Mouse (Mus musculus) small intestine, adult 2 months (tissue): ENCODE measurements at regions not wholly inside any gene's neighbourhood (a gene's known extent, or its start where the extent isn't known, plus 50 kb on each side); places are given as distances from the start of the nearest gene placed in this dataset.

Experiments
- H3K27ac ChIP-seq: fragments of 200-500 bp; 2 replicates; pipeline ENCODE4 v1.5.1; 2012; ENCODE audit warnings: low read depth, low read length, control low read depth, inconsistent platforms; ENCODE audit not compliant: insufficient read depth
- H3K27me3 ChIP-seq: fragments of 200-500 bp; 2 replicates; pipeline ENCODE4 v1.6.1; 2012; ENCODE audit warnings: mild to moderate bottlenecking, moderate library complexity, low read length, inconsistent platforms; ENCODE audit not compliant: control insufficient read depth, insufficient read depth
- H3K36me3 ChIP-seq: fragments of 200-500 bp; 2 replicates; pipeline ENCODE4 v1.6.1; 2012; ENCODE audit warnings: mild to moderate bottlenecking, low read length, control low read depth, inconsistent platforms; ENCODE audit not compliant: control insufficient read depth, insufficient read depth
- H3K4me1 ChIP-seq: fragments of 200-500 bp; 2 replicates; pipeline ENCODE4 v1.6.1; 2012; ENCODE audit warnings: low read length, inconsistent platforms, mixed read lengths; ENCODE audit not compliant: control insufficient read depth, insufficient read depth, insufficient read length
- H3K4me3 ChIP-seq: fragments of 200-500 bp; 2 replicates; pipeline ENCODE4 v1.5.1; 2012; ENCODE audit warnings: low read depth, mild to moderate bottlenecking, control low read depth, inconsistent platforms, low read length, moderate library complexity
- CTCF ChIP-seq: fragments of 200-500 bp; IDR thresholded peaks from 2 replicates; pipeline ENCODE4 v1.5.1; 2012; ENCODE audit warnings: low read depth, mild to moderate bottlenecking, control low read depth, inconsistent platforms, low read length, moderate library complexity, mixed read lengths; ENCODE audit not compliant: insufficient replicate concordance, insufficient read length; ENCODE audit errors: extremely low read depth
- POLR2A ChIP-seq: fragments of 200-500 bp; IDR thresholded peaks from 2 replicates; pipeline ENCODE4 v1.6.1; 2012; ENCODE audit warnings: low read depth, mild to moderate bottlenecking, control low read depth, inconsistent platforms, low read length, moderate library complexity
- WGBS: fragments of 180-500 bp; shearing (Covaris S2); methylation state at CpG from one replicate; pipeline ENCODE4 v1.1.7; 2018; 5-methylcytosine and 5-hydroxymethylcytosine counted together

DNA sequence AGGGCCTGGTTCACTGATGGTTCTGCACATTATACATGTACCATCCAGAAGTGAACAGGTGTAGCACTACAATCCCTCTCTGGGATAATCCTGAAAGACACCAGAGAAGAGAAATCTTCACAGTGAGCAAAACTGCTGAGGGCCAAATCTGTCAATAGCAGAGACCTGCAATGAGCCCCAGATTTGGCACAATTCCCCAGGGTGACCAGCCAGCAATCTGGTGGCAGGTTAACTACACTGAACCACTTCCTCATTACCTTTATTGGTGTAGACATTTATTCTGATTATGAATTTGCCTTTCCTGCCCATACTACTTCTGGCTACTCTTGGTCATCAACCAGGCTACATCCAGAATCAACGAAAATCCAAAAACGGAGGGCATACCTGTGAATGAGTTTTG lies 113.5 kb upstream of the Nr4a3 start:
- Histone ChIP-seq H3K4me1 (no peaks in the 10 kb centered on the region), H3K36me3 (no peaks in the 10 kb centered on the region), H3K4me3 (no peak overlapping the region), H3K27me3 (no peaks in the 10 kb centered on the region; the same call in 1 of the 2 replicates), H3K27ac (no peak overlapping the region)
- WGBS: 57% methylated on average over 2 of the region's 2 CpGs
- TF ChIP-seq POLR2A (no peak), CTCF (no peak)

DNA sequence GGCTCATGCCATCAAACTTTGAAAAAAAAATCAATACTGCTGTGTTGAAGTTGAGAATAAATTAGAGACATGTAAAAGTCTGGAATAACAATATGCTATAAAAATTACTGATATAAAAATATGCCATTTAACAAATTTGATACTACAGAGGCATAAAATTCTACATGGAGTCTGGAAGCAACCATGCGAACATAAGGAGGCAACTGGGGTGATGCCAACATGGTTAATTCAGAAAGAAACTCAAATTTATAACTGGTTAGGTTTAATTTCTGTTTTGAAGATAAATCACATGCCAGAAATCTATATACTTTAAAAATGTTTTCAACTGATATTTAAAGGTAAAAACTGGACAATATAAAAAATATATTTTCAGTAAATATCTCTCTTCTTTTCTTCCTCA lies 111.4 kb upstream of the Nr4a3 start:
- Histone ChIP-seq H3K27me3 (no peaks in the 10 kb centered on the region), H3K4me3 (no peak overlapping the region), H3K36me3 (no peaks in the 10 kb centered on the region), H3K27ac (no peak overlapping the region), H3K4me1 (peaks cover 7% of the 10 kb centered on the region; the same call in 1 of the 2 replicates)
- 92% methylated on average over 1 of the region's 1 CpGs for WGBS
- no peak for TF ChIP-seq CTCF
- no peak for TF ChIP-seq POLR2A

DNA sequence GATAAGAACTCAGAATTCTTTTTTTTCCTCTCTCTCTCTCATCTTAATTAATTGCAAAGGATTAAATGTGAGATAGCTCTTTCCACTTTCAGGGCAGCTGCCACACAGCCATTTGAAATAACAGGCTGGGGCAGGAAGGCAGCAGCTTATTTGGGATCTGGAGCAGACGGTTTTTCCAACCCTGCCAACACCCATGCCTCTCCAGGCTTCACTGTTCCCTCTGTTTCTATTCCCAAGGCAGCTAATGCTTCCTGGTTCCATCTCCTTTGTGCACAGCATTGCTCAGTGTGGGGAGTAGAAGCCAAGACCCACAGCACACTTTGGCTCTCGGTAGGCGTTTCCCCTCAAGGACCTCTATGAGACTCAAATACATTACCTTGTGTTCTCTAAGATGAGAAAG lies 109.4 kb upstream of the Nr4a3 start:
- Histone ChIP-seq H3K4me1 (peaks cover 11% of the 10 kb centered on the region; the same call in 1 of the 2 replicates), H3K27ac (no peak overlapping the region), H3K4me3 (no peak overlapping the region), H3K27me3 (no peaks in the 10 kb centered on the region), H3K36me3 (no peaks in the 10 kb centered on the region)
- TF ChIP-seq CTCF (no peak), POLR2A (no peak)
- 88% methylated on average over 3 of the region's 3 CpGs for WGBS

DNA sequence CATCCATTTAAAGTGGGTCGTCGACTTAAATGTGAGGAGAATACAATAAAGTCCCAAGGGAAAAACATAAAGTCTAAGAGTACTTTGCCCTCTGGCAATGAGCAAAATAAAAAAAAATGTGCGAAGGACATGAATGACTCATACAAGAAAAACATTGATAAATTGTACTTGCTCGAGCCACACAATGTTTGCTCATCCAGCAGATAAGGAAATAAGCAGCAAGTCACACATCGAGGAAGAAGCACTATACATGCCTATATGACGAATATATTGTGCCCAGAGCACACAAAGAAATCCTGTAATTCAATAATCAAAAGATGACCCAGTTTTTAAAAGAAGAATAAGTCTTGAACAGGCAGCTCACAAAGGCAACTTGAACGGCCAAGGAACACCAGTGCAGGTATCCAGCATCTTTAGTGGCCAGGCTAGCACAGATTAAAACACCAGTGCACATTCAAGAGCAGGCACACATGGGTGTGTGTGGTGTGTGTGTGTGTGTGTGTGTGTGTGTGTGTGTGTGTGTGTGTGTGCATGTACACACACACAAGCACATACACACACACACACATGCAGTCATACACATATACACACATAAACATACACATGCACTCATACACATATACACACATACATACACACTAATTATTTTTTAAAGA lies 108.4 kb upstream of the Nr4a3 start:
- Histone ChIP-seq H3K36me3 (no peaks in the 10 kb centered on the region), H3K27me3 (no peaks in the 10 kb centered on the region), H3K27ac (no peak overlapping the region), H3K4me1 (peaks cover 11% of the 10 kb centered on the region; the same call in 1 of the 2 replicates), H3K4me3 (no peak overlapping the region)
- TF ChIP-seq POLR2A (no peak), CTCF (no peak)
- 18% methylated on average over 7 of the region's 7 CpGs for WGBS

DNA sequence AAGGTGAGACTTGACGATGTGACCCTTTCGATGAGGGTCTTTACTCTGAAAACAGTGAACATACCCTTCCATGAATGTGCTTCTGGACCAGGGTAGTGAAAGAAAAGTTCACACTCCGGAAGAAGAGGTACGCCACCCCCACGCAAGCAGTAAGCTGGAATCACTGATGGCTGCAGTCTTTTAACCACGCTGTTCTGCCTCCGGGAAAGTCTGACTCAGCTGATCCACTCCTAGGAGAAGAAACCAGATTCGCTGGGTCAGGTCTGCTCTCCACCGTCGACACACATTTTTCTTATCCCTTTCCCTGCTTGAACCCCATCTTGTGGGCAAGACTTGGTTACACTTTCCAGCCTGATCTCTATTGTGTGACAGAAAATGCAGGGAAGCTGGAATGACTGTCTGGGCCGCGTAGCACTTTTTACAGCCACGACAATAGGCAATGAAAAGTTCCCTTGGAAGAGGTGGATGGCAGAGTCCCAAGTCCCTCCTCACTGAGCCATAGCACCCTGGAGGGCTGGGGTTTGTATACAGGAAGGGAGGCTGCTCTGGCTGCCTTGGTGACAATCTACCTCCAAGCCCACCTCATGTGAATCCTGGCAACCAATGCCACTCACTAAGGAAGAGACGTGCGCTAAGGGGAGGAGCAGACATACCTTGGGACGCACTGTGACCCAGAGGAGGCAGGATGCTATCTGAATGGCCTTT lies 96.9 kb upstream of the Nr4a3 start:
- no peak overlapping the region for H3K4me3 ChIP-seq
- TF ChIP-seq POLR2A (no peak), CTCF (no peak)
- no peaks in the 10 kb centered on the region for H3K4me1 ChIP-seq
- no peaks in the 10 kb centered on the region for H3K36me3 ChIP-seq
- H3K27me3 ChIP-seq: no peaks in the 10 kb centered on the region
- no peak overlapping the region for H3K27ac ChIP-seq
- WGBS: 60% methylated on average over 16 of the region's 16 CpGs

DNA sequence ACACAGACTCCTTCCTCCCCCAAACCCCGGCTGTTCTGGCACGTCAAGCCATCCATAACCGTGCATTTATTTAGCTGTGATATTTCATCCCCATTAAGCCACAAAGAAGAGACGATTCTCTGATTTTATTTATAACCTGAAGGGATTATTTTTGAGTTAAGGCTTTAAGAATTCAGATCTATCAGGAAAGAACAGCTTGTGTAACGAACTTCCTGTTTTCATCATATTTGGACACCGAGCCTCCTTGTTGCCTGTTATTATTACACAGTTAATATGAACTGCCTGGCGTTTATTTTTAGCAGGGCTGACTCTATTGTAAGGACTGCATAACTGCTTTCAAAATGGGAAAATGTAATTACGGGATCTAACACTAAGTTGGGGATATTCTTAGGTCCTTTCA lies 96.2 kb upstream of the Nr4a3 start:
- TF ChIP-seq POLR2A (no peak), CTCF (no peak)
- no peaks in the 10 kb centered on the region for H3K36me3 ChIP-seq
- WGBS: 62% methylated on average over 8 of the region's 8 CpGs

DNA sequence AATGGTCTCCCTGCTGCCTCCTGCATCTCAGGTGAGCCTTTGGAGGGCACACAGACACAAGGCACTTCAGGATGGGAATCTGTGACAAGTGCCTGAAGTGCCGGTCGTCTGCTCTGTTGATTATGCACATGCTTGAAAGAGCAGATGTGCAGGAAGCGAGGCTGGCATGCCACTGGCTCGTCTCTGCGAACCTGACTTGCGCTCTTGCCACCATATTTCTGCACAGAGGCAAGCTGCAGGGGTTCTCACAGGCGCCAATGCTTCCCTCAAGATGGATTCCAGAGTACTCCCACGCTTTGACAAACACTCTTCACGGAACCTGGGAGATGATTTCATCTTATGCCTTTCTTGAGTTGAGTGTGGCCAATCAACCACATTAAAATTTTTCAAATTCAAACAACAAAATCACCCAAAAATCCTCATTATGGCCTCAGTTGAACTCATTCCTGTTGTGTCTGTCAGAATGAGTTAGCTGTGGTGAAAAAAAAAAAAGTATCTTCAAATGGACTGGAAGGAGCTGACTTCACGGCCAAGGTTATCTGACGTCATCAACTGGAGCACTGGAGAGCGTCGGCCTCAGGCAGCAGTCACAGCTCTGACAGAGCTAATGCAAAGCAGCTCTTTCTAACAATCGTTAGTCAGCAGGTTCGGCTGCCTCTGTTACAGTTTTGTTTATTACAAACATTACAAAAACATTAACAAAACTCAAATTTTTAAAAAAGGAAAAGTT lies 90.2 kb upstream of the Nr4a3 start:
- TF ChIP-seq CTCF (no peak), POLR2A (no peak)
- Histone ChIP-seq H3K4me3 (no peak overlapping the region), H3K4me1 (no peaks in the 10 kb centered on the region), H3K27me3 (no peaks in the 10 kb centered on the region), H3K27ac (no peak overlapping the region), H3K36me3 (no peaks in the 10 kb centered on the region)
- 73% methylated on average over 15 of the region's 15 CpGs for WGBS

More for the DNA sequence above, 96.2 kb upstream of the Nr4a3 start:
- H3K4me3 ChIP-seq: no peak overlapping the region
- no peak overlapping the region for H3K27ac ChIP-seq
- H3K4me1 ChIP-seq: no peaks in the 10 kb centered on the region
- no peaks in the 10 kb centered on the region for H3K27me3 ChIP-seq
